Mouse (Mus musculus) MEL (cell line): ENCODE measurements at regions not wholly inside any gene's neighbourhood (a gene's known extent, or its start where the extent isn't known, plus 50 kb on each side); places are given as distances from the start of the nearest gene placed in this dataset.

Source experiments
- DNase-seq: peaks from one replicate; pipeline ENCODE4 v3.0.0; 2011; ENCODE audit warnings: low read depth, low spot score
- H3K27ac ChIP-seq: 2 replicates; pipeline ENCODE4 v1.5.1; 2012; ENCODE audit warnings: low read depth, mild to moderate bottlenecking, control low read depth, low read length, moderate library complexity; ENCODE audit not compliant: control insufficient read depth
- H3K27me3 ChIP-seq, 2 experiments: fragments of 150-350 bp in 1 of 2; sonication (generic) in 1 of 2; 2 replicates each; pipeline ENCODE4 v1.6.1; 2012; ENCODE audit warnings: low read length in 2 of 2, mild to moderate bottlenecking in 2 of 2, improper control_type of control experiment in 1 of 2, moderate library complexity in 1 of 2; ENCODE audit not compliant: insufficient read depth in 2 of 2, control insufficient read depth in 1 of 2
- H3K36me3 ChIP-seq, 2 experiments: 2 replicates each; pipeline ENCODE4 v1.6.1; 2012 to 2014; ENCODE audit warnings: low read length in 2 of 2, improper control_type of control experiment in 1 of 2, inconsistent platforms in 1 of 2, mild to moderate bottlenecking in 1 of 2; ENCODE audit not compliant: insufficient read depth in 2 of 2, control insufficient read depth in 1 of 2
- H3K4me1 ChIP-seq, 2 experiments: fragments of 150-350 bp in 1 of 2; sonication (generic) in 1 of 2; 2 replicates each; pipeline ENCODE4 v1.6.1; 2012; ENCODE audit warnings: low read length in 2 of 2, improper control_type of control experiment in 1 of 2, mild to moderate bottlenecking in 1 of 2; ENCODE audit not compliant: insufficient read depth in 2 of 2, control insufficient read depth in 1 of 2
- H3K4me3 ChIP-seq, 2 experiments: fragments of 150-350 bp in 1 of 2; sonication (generic) in 1 of 2; 2 replicates each; pipeline ENCODE4 v1.5.1; 2012; ENCODE audit warnings: low read depth in 2 of 2, low read length in 2 of 2, mild to moderate bottlenecking in 2 of 2, moderate library complexity in 2 of 2, control low read depth in 1 of 2, improper control_type of control experiment in 1 of 2; ENCODE audit not compliant: control insufficient read depth in 1 of 2, insufficient read depth in 1 of 2
- H3K79me2 ChIP-seq: 2 replicates; pipeline ENCODE4 v1.6.1; 2012; ENCODE audit warnings: mild to moderate bottlenecking, low read length, moderate library complexity; ENCODE audit not compliant: control insufficient read depth, poor library complexity, insufficient read depth
- H3K9ac ChIP-seq: 2 replicates; pipeline ENCODE4 v1.6.1; 2012; ENCODE audit warnings: low read depth, mild to moderate bottlenecking, control low read depth, low read length, moderate library complexity; ENCODE audit not compliant: control insufficient read depth, poor library complexity, severe bottlenecking
- H3K9me3 ChIP-seq: fragments of 150-350 bp; sonication (generic); replicated peaks from 2 replicates; pipeline ENCODE4 v1.6.1; 2012; ENCODE audit warnings: mild to moderate bottlenecking, low read length, improper control_type of control experiment, moderate library complexity; ENCODE audit not compliant: insufficient read depth
- BHLHE40 ChIP-seq: IDR thresholded peaks from 2 replicates; pipeline ENCODE4 v1.6.1; 2012; ENCODE audit warnings: low read depth, mild to moderate bottlenecking, inconsistent platforms, low read length, improper control_type of control experiment, borderline replicate concordance
- E2F4 ChIP-seq: IDR thresholded peaks from 2 replicates; pipeline ENCODE4 v1.6.1; 2011; ENCODE audit warnings: low read depth, low read length, improper control_type of control experiment, borderline replicate concordance
- ELF1 ChIP-seq: IDR thresholded peaks from 2 replicates; pipeline ENCODE4 v1.6.1; 2014; ENCODE audit warnings: low read depth, mild to moderate bottlenecking, inconsistent platforms, low read length, improper control_type of control experiment, moderate library complexity
- GATA1 ChIP-seq: IDR thresholded peaks from 2 replicates; pipeline ENCODE4 v1.6.1; 2011; ENCODE audit warnings: low read depth, low read length, improper control_type of control experiment
- MAFK ChIP-seq: IDR thresholded peaks from 2 replicates; pipeline ENCODE4 v1.6.1; 2011; ENCODE audit warnings: low read depth, mild to moderate bottlenecking, low read length, improper control_type of control experiment, borderline replicate concordance
- MXI1 ChIP-seq: IDR thresholded peaks from 2 replicates; pipeline ENCODE4 v1.6.1; 2011; ENCODE audit warnings: mild to moderate bottlenecking, low read depth, low read length, improper control_type of control experiment
- NELFE ChIP-seq: IDR thresholded peaks from 2 replicates; pipeline ENCODE4 v1.6.1; 2011; ENCODE audit warnings: low read depth, low read length, improper control_type of control experiment
- NRF1 ChIP-seq: IDR thresholded peaks from 2 replicates; pipeline ENCODE4 v1.6.1; 2014; ENCODE audit warnings: low read depth, mild to moderate bottlenecking, inconsistent platforms, low read length, improper control_type of control experiment, moderate library complexity; ENCODE audit not compliant: poor library complexity, insufficient read depth, severe bottlenecking
- POLR2A ChIP-seq, 2 experiments: IDR thresholded peaks; 2 replicates each; pipeline ENCODE4 v1.6.1; 2011 to 2012; ENCODE audit warnings: low read length in 2 of 2, mild to moderate bottlenecking in 2 of 2, control low read depth in 1 of 2, improper control_type of control experiment in 1 of 2, low read depth in 1 of 2, moderate library complexity in 1 of 2; ENCODE audit not compliant: control insufficient read depth in 1 of 2, insufficient read depth in 1 of 2, poor library complexity in 1 of 2
- RAD21 ChIP-seq: IDR thresholded peaks from 2 replicates; pipeline ENCODE4 v1.6.1; 2011; ENCODE audit warnings: mild to moderate bottlenecking, low read depth, low read length, improper control_type of control experiment
- RCOR1 ChIP-seq: IDR thresholded peaks from 2 replicates; pipeline ENCODE4 v1.6.1; 2012; ENCODE audit warnings: low read depth, mild to moderate bottlenecking, inconsistent platforms, low read length, improper control_type of control experiment
- SIN3A ChIP-seq: IDR thresholded peaks from 2 replicates; pipeline ENCODE4 v1.6.1; 2012; ENCODE audit warnings: low read length, improper control_type of control experiment, inconsistent platforms
- SMC3 ChIP-seq: IDR thresholded peaks from 2 replicates; pipeline ENCODE4 v1.6.1; 2011; ENCODE audit warnings: low read depth, low read length, improper control_type of control experiment
- TAL1 ChIP-seq: IDR thresholded peaks from 2 replicates; pipeline ENCODE4 v1.6.1; 2012; ENCODE audit warnings: mild to moderate bottlenecking, inconsistent platforms, low read length, moderate library complexity, mixed read lengths
- TBP ChIP-seq: IDR thresholded peaks from 2 replicates; pipeline ENCODE4 v1.8.0; 2011; ENCODE audit warnings: low read depth, low read length, improper control_type of control experiment
- TCF12 ChIP-seq: IDR thresholded peaks from 2 replicates; pipeline ENCODE4 v1.6.1; 2014; ENCODE audit warnings: low read depth, mild to moderate bottlenecking, inconsistent platforms, low read length, improper control_type of control experiment, moderate library complexity
- UBTF ChIP-seq: IDR thresholded peaks from 2 replicates; pipeline ENCODE4 v1.6.1; 2012; ENCODE audit warnings: low read depth, mild to moderate bottlenecking, inconsistent platforms, low read length, improper control_type of control experiment, moderate library complexity, borderline replicate concordance; ENCODE audit not compliant: insufficient read depth

- TF ChIP-seq NRF1: no peak
- TF ChIP-seq POLR2A (IDR thresholded peaks at IDR 0.05; ENCODE audit: control insufficient read depth in 1 of 2, insufficient read depth in 1 of 2, low read depth in 1 of 2, low read length in 2 of 2, poor library complexity in 1 of 2): no peak
- TF ChIP-seq TCF12: no peak
- TF ChIP-seq RAD21: no peak
- no peak for TF ChIP-seq ELF1
- TF ChIP-seq, all 39 proteins: peak for 0
- Histone ChIP-seq H3K4me1 (no peaks in the 10 kb centered on the region), H3K27ac (no peak overlapping the region), H3K36me3 (no peaks in the 10 kb centered on the region), H3K27me3 (no peaks in the 10 kb centered on the region), H3K4me3 (no peak overlapping the region), H3K79me2 (no peaks in the 10 kb centered on the region), H3K9ac (no peak overlapping the region), H3K9me3 (no peaks in the 10 kb centered on the region)
- no peak for DNase-seq
Measured at GRCm38 (mm10) chr9:23035901-23036610, 186.8 kb upstream of the Bmper start.

- Histone ChIP-seq H3K4me1 (no peaks in the 10 kb centered on the region), H3K9ac (no peak overlapping the region), H3K27me3 (no peaks in the 10 kb centered on the region), H3K4me3 (no peak overlapping the region), H3K9me3 (no peaks in the 10 kb centered on the region), H3K79me2 (no peaks in the 10 kb centered on the region), H3K27ac (no peak overlapping the region), H3K36me3 (no peaks in the 10 kb centered on the region)
- no peak for TF ChIP-seq TBP
- no peak for TF ChIP-seq SIN3A
- TF ChIP-seq MAFK: no peak
- TF ChIP-seq POLR2A (IDR thresholded peaks at IDR 0.05; ENCODE audit: control insufficient read depth in 1 of 2, insufficient read depth in 1 of 2, low read depth in 1 of 2, low read length in 2 of 2, poor library complexity in 1 of 2): no peak
- no peak for TF ChIP-seq MXI1
- no peak for TF ChIP-seq GATA1
- TF ChIP-seq TAL1: no peak
- no peak for TF ChIP-seq UBTF
- no peak for TF ChIP-seq NELFE
- TF ChIP-seq E2F4: no peak
- no peak for TF ChIP-seq RCOR1
- TF ChIP-seq BHLHE40: no peak
- TF ChIP-seq SMC3: no peak
- DNase-seq: no peak
Measured at GRCm38 (mm10) chr9:23037513-23037914, 185.4 kb upstream of the Bmper start.
